Mouse (Mus musculus) brain, adult 10 weeks (tissue): ENCODE data around the gene Guk1. TPM values are rescaled to one million over a fixed set of nuclear protein-coding genes. Genes with fewer than 3 reads are reported as not detected.

ENCODE experiments used
- polyA plus RNA-seq: library from polyadenylated mRNA; stranded (reverse); fragments of 350-450 nt; fragmentation: Illumina TruSeq; extraction: RNeasy Lipid Tissue Mini Kit (QIAGEN cat#74804); gene quantifications from one replicate; pipeline ENCODE4 v1.2.3, GENCODE M21; 2015; ENCODE audit warnings: low read depth, low replicate concordance

Guk1 gene
- polyA plus RNA-seq, result 264 TPM

DNA sequence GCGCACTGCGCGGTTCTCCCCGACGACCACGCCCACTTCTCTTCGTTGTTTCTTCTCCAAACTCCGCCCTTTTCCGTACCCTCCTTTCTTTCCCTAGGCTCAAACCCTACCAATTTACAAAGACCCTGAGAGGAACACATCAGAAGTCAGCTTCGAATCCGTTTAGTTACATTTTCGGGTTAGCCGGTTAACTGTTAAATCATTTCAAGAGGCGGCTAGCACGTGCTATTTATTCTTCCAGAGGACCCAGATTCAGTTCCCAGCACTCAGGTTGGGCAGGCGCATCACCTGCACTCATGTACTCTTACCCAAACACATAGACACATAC lies at the start of gene Guk1:
Gene Guk1 (minus strand): TSS at position 154 of the 328 bp plus-strand sequence.

DNA sequence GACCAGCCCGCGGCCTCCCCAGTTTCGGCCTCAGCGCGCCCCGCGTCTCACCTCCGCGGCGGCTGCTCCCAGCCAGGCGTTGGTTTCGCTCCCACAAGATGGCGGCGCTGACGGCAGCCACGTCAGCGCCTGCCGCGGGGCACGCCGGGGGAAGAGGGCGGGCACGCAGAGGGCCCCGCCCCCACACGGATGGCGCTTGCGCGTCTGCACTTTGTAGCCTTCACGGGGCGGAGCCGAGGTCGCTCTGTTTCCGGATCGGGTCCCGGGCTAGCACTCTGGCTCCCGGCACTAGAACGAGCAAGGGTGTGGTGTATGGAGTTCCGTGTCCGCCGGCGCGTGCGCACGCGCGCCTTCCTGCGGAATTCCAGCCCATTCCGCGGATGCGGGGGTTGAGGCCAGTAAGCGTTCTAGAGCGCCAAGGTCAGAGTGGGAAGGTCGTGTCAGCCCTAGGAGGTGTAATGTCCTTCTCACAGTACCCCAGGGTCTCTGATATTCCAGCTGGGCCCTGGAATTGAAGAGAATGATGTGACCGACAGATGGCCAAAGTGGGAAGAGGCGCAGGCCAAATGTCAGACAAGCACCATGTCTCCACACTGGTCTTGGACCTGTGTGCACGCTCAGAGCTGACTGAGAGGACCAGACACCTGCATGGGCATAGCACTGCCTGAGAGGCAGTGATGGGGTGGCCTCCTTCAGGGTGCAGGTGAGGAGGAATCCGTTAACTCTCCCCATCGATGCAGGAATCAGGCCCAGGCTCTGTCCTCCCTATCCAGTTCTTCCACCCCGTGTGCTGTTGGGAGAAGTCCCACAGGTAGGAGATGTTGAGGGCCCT lies 36.3 kb upstream of the Guk1 start, which contains the start of gene Arf1:
Gene Arf1 (minus strand): TSS at position 149 of the 832 bp plus-strand sequence.

DNA sequence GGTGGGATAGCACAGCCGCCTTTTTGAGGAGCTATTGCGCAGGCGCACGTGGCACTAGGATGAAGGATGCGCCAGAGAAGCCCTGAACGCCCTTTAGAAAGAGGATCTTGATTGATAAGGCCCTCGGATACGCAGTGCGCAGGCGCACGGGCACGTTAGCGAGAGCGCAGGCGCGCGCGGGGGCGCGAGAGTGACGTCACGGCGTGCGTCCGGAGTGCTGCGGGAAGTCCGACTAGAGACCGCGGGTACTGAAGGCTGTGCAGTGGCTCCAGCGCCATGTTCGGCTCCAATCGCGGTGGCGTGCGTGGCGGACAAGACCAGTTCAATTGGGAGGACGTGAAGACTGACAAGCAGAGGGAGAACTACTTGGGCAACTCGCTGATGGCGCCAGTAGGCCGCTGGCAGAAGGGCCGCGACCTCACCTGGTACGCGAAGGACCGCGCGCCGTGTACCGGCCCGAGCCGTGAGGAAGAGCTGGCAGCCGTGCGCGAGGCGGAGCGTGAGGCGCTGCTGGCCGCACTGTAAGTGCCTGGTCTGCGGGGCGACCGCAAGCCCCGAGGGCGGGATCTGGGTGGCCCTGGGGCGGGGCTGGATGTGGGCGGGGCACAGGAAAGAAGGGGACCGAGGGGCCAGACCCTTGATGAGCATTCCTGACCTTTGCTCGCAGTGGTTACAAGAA lies 16.3 kb upstream of the Guk1 start, which contains the start of gene 2310033P09Rik:
Gene 2310033P09Rik (plus strand): TSS at position 169 of the 679 bp plus-strand sequence.

DNA sequence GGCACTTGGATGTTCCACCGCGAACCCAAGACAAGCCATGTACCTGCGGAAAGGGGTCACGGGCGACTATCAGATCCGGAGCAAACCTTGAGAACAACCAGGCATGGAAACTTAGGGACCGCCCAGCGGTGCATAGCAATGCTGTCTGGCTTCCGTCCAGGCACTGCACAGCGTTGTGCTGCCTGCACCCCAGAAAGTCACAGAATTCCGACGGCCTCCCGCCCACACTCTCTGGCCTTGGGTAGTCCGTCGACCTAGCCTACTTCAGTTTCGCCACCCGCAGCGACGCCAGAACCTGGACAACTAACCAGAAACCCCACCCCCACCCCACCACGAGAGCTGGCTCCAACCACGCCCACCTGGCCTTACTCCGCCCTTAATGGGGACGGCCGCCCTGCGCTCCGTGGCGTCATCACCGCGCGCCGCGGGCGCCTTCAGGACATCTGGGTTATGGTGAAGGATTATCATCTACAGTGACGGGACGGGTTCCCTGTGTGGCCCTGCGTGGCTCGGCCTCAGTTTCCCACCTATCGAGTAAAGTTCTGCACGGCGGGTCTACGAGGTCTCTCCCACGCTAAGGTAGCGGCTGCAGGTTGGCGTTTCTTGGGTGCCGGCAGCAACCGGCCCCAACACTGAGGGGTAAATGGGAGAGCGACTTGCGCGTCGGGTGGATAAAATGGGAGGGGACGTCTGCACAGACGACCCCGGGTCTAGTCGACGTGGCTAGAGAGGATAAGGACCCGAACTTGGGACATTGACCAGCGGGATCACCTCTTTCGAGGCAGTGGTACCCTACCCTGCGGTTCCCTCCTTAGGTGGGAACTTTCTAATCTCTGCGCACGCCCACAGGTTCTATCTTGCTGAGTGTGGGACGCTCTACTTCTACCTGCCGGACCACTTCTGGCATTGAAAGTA lies 10.3 kb upstream of the Guk1 start, which contains the start of gene Mrpl55:
Gene Mrpl55 (plus strand): TSS at position 406 of the 915 bp plus-strand sequence.

DNA sequence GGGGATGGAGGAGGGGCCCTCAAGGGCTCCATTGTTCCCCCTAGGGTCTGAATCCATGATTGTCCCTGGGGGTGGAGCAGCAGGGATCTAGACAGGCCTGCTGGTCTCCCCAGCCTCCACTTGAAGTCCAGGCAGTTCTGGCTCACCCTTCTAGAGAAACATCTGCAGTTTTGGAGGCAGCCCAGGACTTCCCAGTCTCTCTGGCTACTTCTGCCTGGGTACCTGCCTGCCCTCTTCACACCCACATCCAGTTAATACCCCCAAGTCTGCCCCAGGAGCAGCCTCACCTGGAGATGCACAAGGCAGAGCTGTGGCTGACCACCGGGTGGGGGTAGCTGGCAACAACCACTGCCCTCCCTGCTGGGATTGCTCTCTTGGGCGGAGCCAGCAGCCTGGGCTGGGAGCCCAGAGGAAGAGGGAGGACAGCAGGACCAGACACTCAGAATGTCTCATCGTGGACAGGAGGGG lies 9.1 kb downstream of the Guk1 start, which contains the start of gene Gjc2:
Gene Gjc2 (minus strand): TSS at position 350 of the 468 bp plus-strand sequence.

DNA sequence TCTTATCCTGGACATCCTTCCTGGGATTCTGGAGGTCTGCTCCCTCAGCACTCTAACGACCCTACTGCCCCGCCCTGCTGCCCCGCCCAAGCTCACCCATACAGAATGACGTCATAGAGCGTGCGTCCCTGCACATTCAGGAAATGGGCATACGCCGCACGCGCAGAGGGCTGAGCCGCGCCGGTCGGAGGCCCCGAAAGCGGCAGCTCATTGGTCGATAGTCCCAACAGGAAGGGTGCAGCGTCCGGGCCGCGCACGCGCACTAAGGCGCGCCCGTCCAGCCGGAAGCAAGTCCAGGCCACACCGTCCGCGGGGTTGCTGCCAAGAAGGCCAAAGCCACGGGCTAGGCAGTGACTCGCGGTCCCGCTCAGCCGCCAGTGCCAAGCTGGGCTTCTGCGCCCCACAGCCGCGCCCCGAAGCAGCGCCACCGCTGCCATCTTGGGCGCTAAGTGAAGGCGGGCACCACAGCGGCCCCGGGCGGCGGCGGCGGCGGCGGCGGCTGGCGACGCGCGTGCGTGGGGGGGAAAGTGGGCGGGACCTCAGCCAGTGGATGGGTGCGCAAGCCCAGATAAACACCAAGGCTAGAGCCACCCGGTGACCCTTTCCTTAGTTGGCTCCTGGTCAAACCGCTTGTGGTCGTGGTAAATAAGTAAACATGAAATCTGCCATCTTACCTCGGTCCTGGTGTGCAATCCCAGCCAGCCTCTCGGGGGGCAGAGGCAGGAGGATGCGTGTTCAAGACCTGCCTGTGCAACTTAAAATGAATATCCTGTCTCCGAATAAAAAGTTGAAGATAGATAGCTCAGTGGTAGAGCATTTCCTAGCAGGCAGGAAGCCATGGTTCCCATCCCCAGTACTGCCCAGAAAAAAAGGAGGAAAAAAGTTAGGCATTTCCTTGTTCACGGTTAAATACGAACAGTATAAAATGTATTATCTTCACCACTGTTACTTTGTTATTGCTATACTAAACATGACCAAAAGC lies 28.5 kb downstream of the Guk1 start, which contains the start of gene Iba57:
Gene Iba57 (minus strand): TSS at position 485 of the 982 bp plus-strand sequence.

GRCm38 (mm10) chr11:59135904-59136452 lies 56.0 kb downstream of the Guk1 start, which contains the start of gene Obscn:
TSS of gene Obscn (minus strand) at chr11:59136402.

Other genes starting within 250 kb of the Guk1 start
- gene Hist3h2ba, start 243.3 kb downstream of the Guk1 start, polyA plus RNA-seq, result 67.2 TPM
- 33.6 TPM for gene Hist3h2a, start 237.5 kb downstream of the Guk1 start, polyA plus RNA-seq
- gene Trim17, start 237.5 kb downstream of the Guk1 start, polyA plus RNA-seq, result 5.9 TPM
- 17.7 TPM for gene Trim11, start 214.1 kb downstream of the Guk1 start, polyA plus RNA-seq
- gene Obscn, start 55.8 kb downstream of the Guk1 start, polyA plus RNA-seq, result 1.5 TPM
- gene Iba57, start 28.5 kb downstream of the Guk1 start, polyA plus RNA-seq, result 5.8 TPM
- 20.0 TPM for gene Gjc2, start 9.0 kb downstream of the Guk1 start, polyA plus RNA-seq
- 71.7 TPM for gene Mrpl55, start 10.3 kb upstream of the Guk1 start, polyA plus RNA-seq
- gene 2310033P09Rik, start 16.1 kb upstream of the Guk1 start, polyA plus RNA-seq, result 18.6 TPM
- 538 TPM for gene Arf1, start 36.1 kb upstream of the Guk1 start, polyA plus RNA-seq
- gene Wnt3a, start 98.5 kb upstream of the Guk1 start, polyA plus RNA-seq, result not detected
- gene Wnt9a, start 114.7 kb upstream of the Guk1 start, polyA plus RNA-seq, result 9.0 TPM
- gene Prss38, start 183.4 kb upstream of the Guk1 start, polyA plus RNA-seq, result not detected